Mouse (Mus musculus) thymus, adult 2 months (tissue): ENCODE measurements at regions not wholly inside any gene's neighbourhood (a gene's known extent, or its start where the extent isn't known, plus 50 kb on each side); places are given as distances from the start of the nearest gene placed in this dataset.

Experiments
- DNase-seq: peaks from one replicate; pipeline ENCODE4 v3.0.0; 2021
- H3K27ac ChIP-seq: fragments of 200-500 bp; 2 replicates; pipeline ENCODE4 v1.5.1; 2012; ENCODE audit warnings: low read length, control low read depth; ENCODE audit not compliant: control insufficient read depth, insufficient read depth
- H3K27me3 ChIP-seq: fragments of 200-500 bp; 2 replicates; pipeline ENCODE4 v1.6.1; 2012; ENCODE audit warnings: mild to moderate bottlenecking, low read length, moderate library complexity, mixed read lengths; ENCODE audit not compliant: control insufficient read depth, insufficient read depth
- H3K36me3 ChIP-seq: fragments of 200-500 bp; 2 replicates; pipeline ENCODE4 v1.6.1; 2012; ENCODE audit warnings: mild to moderate bottlenecking, low read length, moderate library complexity; ENCODE audit not compliant: control insufficient read depth, insufficient read depth
- H3K4me1 ChIP-seq: fragments of 200-500 bp; replicated peaks from 2 replicates; pipeline ENCODE4 v1.6.1; 2012; ENCODE audit warnings: low read length; ENCODE audit not compliant: control insufficient read depth, insufficient read depth
- H3K4me3 ChIP-seq: fragments of 200-500 bp; 2 replicates; pipeline ENCODE4 v1.5.1; 2012; ENCODE audit warnings: mild to moderate bottlenecking, low read length, control low read depth, moderate library complexity; ENCODE audit not compliant: control insufficient read depth, insufficient read depth
- CTCF ChIP-seq: fragments of 200-500 bp; IDR thresholded peaks from 2 replicates; pipeline ENCODE4 v1.5.1; 2012; ENCODE audit warnings: mild to moderate bottlenecking, control low read depth, low read length, moderate library complexity, borderline replicate concordance; ENCODE audit not compliant: control insufficient read depth, poor library complexity, insufficient read depth; ENCODE audit errors: extremely low read depth
- POLR2A ChIP-seq: fragments of 200-500 bp; IDR thresholded peaks from 2 replicates; pipeline ENCODE4 v1.6.1; 2012; ENCODE audit warnings: mild to moderate bottlenecking, low read length, control low read depth, moderate library complexity; ENCODE audit not compliant: control insufficient read depth, poor library complexity, insufficient read depth; ENCODE audit errors: extremely low read depth
- WGBS: fragments of 180-500 bp; shearing (Covaris S2); methylation state at CpG from one replicate; pipeline ENCODE4 v1.1.7; 2018; 5-methylcytosine and 5-hydroxymethylcytosine counted together

DNA sequence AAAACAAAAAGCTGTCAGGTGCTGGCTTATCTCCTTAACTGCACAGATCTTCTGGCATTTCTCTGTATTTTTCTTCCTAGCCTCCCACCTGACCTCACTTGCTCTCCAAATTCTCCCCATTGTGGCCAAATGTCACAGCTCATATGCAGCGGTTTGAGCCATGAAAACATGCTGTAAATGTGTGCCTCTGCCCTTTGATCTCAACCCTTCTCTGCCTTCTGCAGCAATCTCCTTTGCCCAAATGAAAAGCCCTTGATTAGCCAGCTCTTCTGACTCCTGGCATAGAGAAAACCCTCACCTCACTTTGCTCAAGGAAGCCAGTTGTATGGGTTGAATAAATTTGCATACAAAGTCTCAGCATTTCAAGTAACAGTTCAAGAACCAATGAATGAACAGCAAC is 546.1 kb upstream of the Mgmt start:
- DNase-seq: no peak
- Histone ChIP-seq H3K27me3 (no peaks in the 10 kb centered on the region), H3K4me1 (no peaks in the 10 kb centered on the region), H3K4me3 (no peak overlapping the region), H3K36me3 (no peaks in the 10 kb centered on the region), H3K27ac (no peak overlapping the region)
- 52% methylated on average over 1 of the region's 1 CpGs for WGBS
- TF ChIP-seq CTCF (no peak), POLR2A (no peak)

DNA sequence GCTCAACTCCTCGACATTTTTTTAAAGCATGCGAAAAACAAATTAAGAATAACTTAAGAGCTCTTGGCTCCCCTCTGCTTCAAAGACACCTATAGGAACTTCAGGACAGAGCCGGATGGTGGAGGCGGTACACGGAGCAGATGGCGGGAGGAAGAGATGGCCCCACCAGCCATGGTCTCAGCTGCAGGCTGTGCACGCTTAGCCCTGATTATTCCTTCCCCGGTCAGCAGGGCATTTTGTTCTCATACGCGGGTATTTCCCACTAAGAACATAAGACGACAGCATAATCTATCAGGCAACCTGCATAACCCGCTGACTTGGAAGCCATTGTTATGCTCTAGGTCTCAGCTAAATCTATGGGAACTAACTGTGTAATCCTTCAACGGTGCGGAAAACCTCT is 544.8 kb upstream of the Mgmt start:
- DNase-seq: no peak
- TF ChIP-seq POLR2A (no peak), CTCF (no peak)
- Histone ChIP-seq H3K27ac (no peak overlapping the region), H3K4me3 (no peak overlapping the region), H3K27me3 (no peaks in the 10 kb centered on the region), H3K4me1 (no peaks in the 10 kb centered on the region), H3K36me3 (no peaks in the 10 kb centered on the region)
- WGBS: 96% methylated on average over 14 of the region's 14 CpGs

DNA sequence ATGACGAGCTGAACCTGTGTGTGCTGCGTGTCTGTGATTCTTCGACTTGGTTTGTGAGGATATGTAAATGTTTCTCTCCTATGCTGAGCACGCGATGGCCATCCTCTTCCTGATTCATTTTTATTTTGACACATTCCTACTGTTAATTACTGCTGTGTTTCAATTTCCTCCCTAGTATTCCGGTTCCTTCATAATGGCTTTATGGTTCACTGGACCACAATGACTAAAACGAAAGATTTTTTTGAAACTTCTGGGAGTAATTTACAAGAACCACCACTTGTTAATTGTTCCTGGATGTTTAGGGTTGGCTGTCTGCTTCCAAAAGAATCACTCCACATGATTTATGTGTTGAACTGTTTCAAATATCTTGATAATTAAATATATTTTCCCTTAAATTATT is 537.4 kb upstream of the Mgmt start:
- Histone ChIP-seq H3K4me1 (no peaks in the 10 kb centered on the region), H3K4me3 (no peak overlapping the region), H3K27me3 (no peaks in the 10 kb centered on the region), H3K27ac (no peak overlapping the region), H3K36me3 (no peaks in the 10 kb centered on the region)
- DNase-seq: no peak
- 89% methylated on average over 7 of the region's 7 CpGs for WGBS
- TF ChIP-seq POLR2A: no peak
- TF ChIP-seq CTCF: no peak

DNA sequence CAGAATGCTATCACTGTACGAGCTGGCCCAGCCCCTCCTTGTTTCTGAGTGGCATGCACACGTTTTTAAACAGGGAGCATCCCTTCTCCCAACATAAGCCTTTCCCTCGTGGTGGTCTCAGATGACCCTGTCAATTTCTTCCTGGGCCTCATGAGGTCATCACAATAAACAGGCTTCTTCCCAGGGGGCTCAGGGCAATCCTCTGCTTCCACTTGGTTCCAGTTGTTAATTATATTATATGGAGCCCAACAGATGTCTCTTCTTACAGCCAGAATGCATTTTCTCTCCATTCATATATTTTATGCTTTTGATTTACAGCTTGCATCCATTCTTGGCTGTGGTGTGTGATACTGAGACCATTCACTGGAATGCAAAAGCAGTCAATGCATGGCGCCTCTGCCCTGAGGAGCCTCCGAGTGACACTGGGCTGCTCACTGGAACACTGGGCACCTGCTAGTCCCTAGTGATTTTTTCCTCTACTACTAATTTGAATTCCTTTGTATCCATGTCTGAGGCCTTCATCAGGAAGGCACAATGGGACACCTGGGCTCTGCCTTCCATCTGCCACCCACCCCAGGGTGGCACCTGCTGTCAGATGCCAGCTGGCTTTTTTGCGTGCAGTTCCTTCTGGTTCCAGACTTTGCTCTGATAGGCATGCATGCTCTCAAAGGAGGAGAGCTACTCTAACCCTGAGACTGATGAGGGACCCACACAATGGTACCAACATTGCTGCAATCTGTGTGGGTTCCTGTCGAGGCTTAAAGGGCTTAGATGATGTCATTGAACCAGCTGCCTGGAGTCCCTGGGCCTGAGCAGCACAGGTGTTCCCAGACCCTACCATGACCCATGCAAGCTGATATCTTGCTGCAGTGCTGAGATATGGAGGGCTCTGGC is 528.8 kb upstream of the Mgmt start:
- Histone ChIP-seq H3K36me3 (no peaks in the 10 kb centered on the region), H3K4me3 (no peak overlapping the region), H3K27me3 (no peaks in the 10 kb centered on the region), H3K27ac (no peak overlapping the region), H3K4me1 (no peaks in the 10 kb centered on the region)
- DNase-seq: no peak
- WGBS: 76% methylated on average over 7 of the region's 7 CpGs
- no peak for TF ChIP-seq POLR2A
- TF ChIP-seq CTCF: no peak

DNA sequence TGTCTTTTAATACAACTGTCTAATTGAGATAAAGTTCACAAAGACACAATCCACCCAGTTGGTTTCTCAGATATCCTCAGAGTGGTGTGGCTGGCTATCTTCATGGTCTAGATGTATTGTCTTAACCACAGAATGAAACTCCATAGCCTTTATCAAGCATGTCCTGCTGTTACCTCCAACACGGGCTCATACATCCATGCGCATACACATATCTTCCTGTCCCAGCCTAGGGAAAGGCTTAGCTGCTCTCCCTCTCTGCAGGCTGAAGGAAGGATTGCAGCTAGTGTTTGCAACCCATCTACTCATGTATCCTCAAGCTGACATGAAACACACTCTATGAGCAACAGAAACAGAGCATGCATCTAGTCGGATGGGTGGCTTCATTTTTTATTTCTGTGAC is 517.2 kb upstream of the Mgmt start:
- H3K4me3 ChIP-seq: no peak overlapping the region
- no peaks in the 10 kb centered on the region; the same call in 1 of the 2 replicates for H3K4me1 ChIP-seq
- no peak overlapping the region for H3K27ac ChIP-seq
- no peaks in the 10 kb centered on the region for H3K36me3 ChIP-seq
- no peak for DNase-seq
- H3K27me3 ChIP-seq: no peaks in the 10 kb centered on the region
- WGBS: 74% methylated on average over 3 of the region's 3 CpGs
- TF ChIP-seq POLR2A (no peak), CTCF (no peak)

DNA sequence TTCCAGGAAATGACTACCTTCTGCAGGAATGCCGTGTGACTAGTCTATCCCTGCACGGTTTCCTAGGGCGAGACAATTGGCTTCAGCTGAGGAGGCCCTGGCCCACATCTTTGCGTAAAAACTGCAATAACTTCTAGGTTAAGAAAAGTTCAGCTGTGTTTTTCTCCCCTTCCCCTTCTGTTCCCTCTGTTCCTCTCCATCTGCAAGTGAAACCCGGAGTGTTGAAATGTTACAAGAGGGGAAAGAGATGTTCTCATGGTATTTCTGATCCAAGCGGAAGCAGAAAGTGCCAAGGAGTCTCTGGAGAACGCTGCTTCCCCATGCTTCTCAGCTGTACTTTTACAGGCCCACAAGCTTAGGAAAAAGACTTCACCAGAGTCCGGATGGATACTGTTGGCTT is 516.7 kb upstream of the Mgmt start:
- H3K27me3 ChIP-seq: no peaks in the 10 kb centered on the region
- no peak overlapping the region for H3K27ac ChIP-seq
- H3K4me3 ChIP-seq: no peak overlapping the region
- TF ChIP-seq CTCF (no peak), POLR2A (no peak)
- H3K4me1 ChIP-seq: no peaks in the 10 kb centered on the region; the same call in 1 of the 2 replicates
- DNase-seq: no peak
- H3K36me3 ChIP-seq: no peaks in the 10 kb centered on the region
- 74% methylated on average over 8 of the region's 8 CpGs for WGBS

DNA sequence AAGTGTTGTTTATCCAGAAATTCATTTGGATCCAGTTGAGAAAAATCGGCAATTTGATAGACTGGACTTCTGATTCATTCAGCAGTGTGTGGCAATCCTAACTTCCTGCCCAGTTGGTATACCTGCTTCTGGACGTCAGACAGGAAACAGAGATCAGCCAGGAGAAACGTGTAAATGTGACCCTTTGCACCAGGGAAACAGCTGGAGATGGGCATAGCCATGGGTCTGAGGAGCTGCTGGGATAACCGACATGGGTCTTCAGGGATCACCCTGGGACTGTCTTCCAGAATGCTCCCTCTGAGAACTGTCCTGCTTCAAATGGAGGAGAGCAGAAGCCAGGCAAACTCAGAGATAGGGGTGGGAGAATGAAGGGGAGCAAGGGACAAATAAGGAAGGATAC is 516.1 kb upstream of the Mgmt start:
- TF ChIP-seq CTCF: no peak
- no peak for TF ChIP-seq POLR2A
- H3K36me3 ChIP-seq: no peaks in the 10 kb centered on the region
- DNase-seq: no peak
- H3K27me3 ChIP-seq: no peaks in the 10 kb centered on the region
- 32% methylated on average over 4 of the region's 4 CpGs for WGBS
- H3K4me1 ChIP-seq: no peaks in the 10 kb centered on the region; the same call in 1 of the 2 replicates
- no peak overlapping the region; the same call in 1 of the 2 replicates for H3K27ac ChIP-seq
- no peak overlapping the region for H3K4me3 ChIP-seq
